Mouse (Mus musculus) CH12.LX (cell line): ENCODE measurements around the gene Gm37240. TPM values are rescaled to one million over a fixed set of nuclear protein-coding genes. Genes with fewer than 3 reads are reported as not detected.

Experiments
- DNase-seq: peaks from one replicate; pipeline ENCODE4 v3.0.0-alpha.2; 2013; ENCODE audit errors: extremely low read depth
- H3K27ac ChIP-seq: 2 replicates; pipeline ENCODE4 v1.5.1; 2012; ENCODE audit warnings: low read depth, mild to moderate bottlenecking, control low read depth, moderate library complexity; ENCODE audit not compliant: insufficient read depth
- H3K27me3 ChIP-seq: replicated peaks from 2 replicates; pipeline ENCODE3; 2012; ENCODE audit warnings: inconsistent platforms
- H3K36me3 ChIP-seq, 2 experiments: replicated peaks in 1 of 2; 2 replicates each; pipeline versions ENCODE3 to v1.6.1; 2012; ENCODE audit warnings: inconsistent platforms in 1 of 2, low read length in 1 of 2, mild to moderate bottlenecking in 1 of 2, mixed read lengths in 1 of 2, moderate library complexity in 1 of 2; ENCODE audit not compliant: control insufficient read depth in 1 of 2, insufficient read depth in 1 of 2
- H3K4me1 ChIP-seq, 2 experiments: 2 replicates each; pipeline ENCODE4 v1.6.1; 2012; ENCODE audit warnings: inconsistent platforms in 1 of 2, moderate library complexity in 1 of 2; ENCODE audit not compliant: insufficient read depth in 2 of 2, control insufficient read depth in 1 of 2
- H3K4me2 ChIP-seq: 2 replicates; pipeline ENCODE4 v1.6.1; 2012; ENCODE audit warnings: low read depth, mild to moderate bottlenecking, control low read depth; ENCODE audit not compliant: poor library complexity, insufficient read depth, severe bottlenecking
- H3K4me3 ChIP-seq, 3 experiments: fragments of 150-350 bp in 1 of 3; sonication (generic) in 1 of 3; replicated peaks in 1 of 3; 2 replicates each; pipeline versions ENCODE3 to v1.5.1; 2011 to 2012; ENCODE audit warnings: low read depth in 2 of 3, low read length in 2 of 3, mild to moderate bottlenecking in 2 of 3, moderate library complexity in 2 of 3, control low read depth in 1 of 3, improper control_type of control experiment in 1 of 3, inconsistent platforms in 1 of 3, mixed read lengths in 1 of 3; ENCODE audit not compliant: poor library complexity in 1 of 3
- H3K79me2 ChIP-seq: replicated peaks from 2 replicates; pipeline ENCODE4 v1.6.1; 2012; ENCODE audit warnings: mild to moderate bottlenecking, moderate library complexity; ENCODE audit not compliant: control insufficient read depth, poor library complexity, insufficient read depth, severe bottlenecking; ENCODE audit errors: extremely low read depth
- H3K9ac ChIP-seq: 2 replicates; pipeline ENCODE4 v1.6.1; 2012; ENCODE audit warnings: low read depth, mild to moderate bottlenecking, control low read depth, moderate library complexity; ENCODE audit not compliant: insufficient read depth
- H3K9me3 ChIP-seq: replicated peaks from 2 replicates; pipeline ENCODE3; 2012; ENCODE audit warnings: low read length, inconsistent platforms, mixed read lengths
- CHD2 ChIP-seq: IDR thresholded peaks from 2 replicates; pipeline ENCODE4 v1.6.1; 2011; ENCODE audit warnings: low read length, improper control_type of control experiment
- CTCF ChIP-seq, 2 experiments: IDR thresholded peaks in 1 of 2; conservative IDR thresholded peaks in 1 of 2; 2 replicates each; pipeline ENCODE4 v1.5.1; 2011 to 2012; ENCODE audit warnings: low read depth in 2 of 2, low read length in 2 of 2, improper control_type of control experiment in 1 of 2, inconsistent platforms in 1 of 2, mild to moderate bottlenecking in 1 of 2, moderate library complexity in 1 of 2
- E2F4 ChIP-seq: IDR thresholded peaks from 2 replicates; pipeline ENCODE4 v1.6.1; 2011; ENCODE audit warnings: low read depth, low read length, improper control_type of control experiment; ENCODE audit not compliant: insufficient replicate concordance
- GABPA ChIP-seq: IDR thresholded peaks from 2 replicates; pipeline ENCODE4 v1.6.1; 2012; ENCODE audit warnings: low read depth, low read length, improper control_type of control experiment, inconsistent platforms; ENCODE audit not compliant: insufficient replicate concordance
- JUND ChIP-seq: conservative IDR thresholded peaks from 2 replicates; pipeline ENCODE4 v1.6.1; 2011; ENCODE audit warnings: low read depth, low read length, improper control_type of control experiment
- MAX ChIP-seq: IDR thresholded peaks from 2 replicates; pipeline ENCODE4 v1.6.1; 2011; ENCODE audit warnings: low read length, improper control_type of control experiment
- MAZ ChIP-seq: IDR thresholded peaks from 2 replicates; pipeline ENCODE4 v1.6.1; 2012; ENCODE audit warnings: low read depth, mild to moderate bottlenecking, inconsistent platforms, low read length, improper control_type of control experiment, moderate library complexity
- MEF2A ChIP-seq: IDR thresholded peaks from 2 replicates; pipeline ENCODE4 v1.6.1; 2014; ENCODE audit warnings: low read depth, mild to moderate bottlenecking, inconsistent platforms, low read length, improper control_type of control experiment, borderline replicate concordance
- MYC ChIP-seq: IDR thresholded peaks from 2 replicates; pipeline ENCODE4 v1.6.1; 2011; ENCODE audit warnings: low read depth, mild to moderate bottlenecking, improper control_type of control experiment, low read length
- NELFE ChIP-seq: IDR thresholded peaks from 2 replicates; pipeline ENCODE4 v1.6.1; 2011; ENCODE audit warnings: low read depth, low read length, improper control_type of control experiment
- NRF1 ChIP-seq: IDR thresholded peaks from 2 replicates; pipeline ENCODE4 v1.6.1; 2014; ENCODE audit warnings: low read depth, mild to moderate bottlenecking, inconsistent platforms, low read length, improper control_type of control experiment, moderate library complexity
- PAX5 ChIP-seq: IDR thresholded peaks from 2 replicates; pipeline ENCODE4 v1.6.1; 2012; ENCODE audit warnings: low read length, inconsistent platforms, mixed read lengths
- POLR2A ChIP-seq: IDR thresholded peaks from 2 replicates; pipeline ENCODE4 v1.6.1; 2011; ENCODE audit warnings: low read depth, mild to moderate bottlenecking, improper control_type of control experiment, low read length
- RCOR1 ChIP-seq: conservative IDR thresholded peaks from 2 replicates; pipeline ENCODE4 v1.6.1; 2012; ENCODE audit warnings: low read depth, mild to moderate bottlenecking, inconsistent platforms, low read length, improper control_type of control experiment
- SMC3 ChIP-seq: IDR thresholded peaks from 2 replicates; pipeline ENCODE4 v1.6.1; 2011; ENCODE audit warnings: low read depth, low read length, improper control_type of control experiment
- TBP ChIP-seq: conservative IDR thresholded peaks from 2 replicates; pipeline ENCODE4 v1.6.1; 2011; ENCODE audit warnings: low read depth, low read length, improper control_type of control experiment
- UBTF ChIP-seq: IDR thresholded peaks from 2 replicates; pipeline ENCODE4 v1.6.1; 2012; ENCODE audit warnings: low read depth, mild to moderate bottlenecking, inconsistent platforms, low read length, improper control_type of control experiment, moderate library complexity
- USF1 ChIP-seq: IDR thresholded peaks from 2 replicates; pipeline ENCODE4 v1.6.1; 2014; ENCODE audit warnings: low read depth, mild to moderate bottlenecking, inconsistent platforms, low read length, improper control_type of control experiment
- ZC3H11A ChIP-seq: IDR thresholded peaks from 2 replicates; pipeline ENCODE4 v1.6.1; 2012; ENCODE audit warnings: low read depth, mild to moderate bottlenecking, inconsistent platforms, low read length, improper control_type of control experiment
- ZMIZ1 ChIP-seq: IDR thresholded peaks from 2 replicates; pipeline ENCODE4 v1.6.1; 2012; ENCODE audit warnings: low read depth, mild to moderate bottlenecking, inconsistent platforms, low read length, improper control_type of control experiment
- dilution Hi-C: fragments of 300-500 bp; cut with MboI; formaldehyde crosslinking; loops from 2 replicates; pipeline ENCODE4 v1.14.3; 2020; ENCODE audit warnings: low sequenced_read_pairs; ENCODE audit not compliant: extremely low pct_unique_long_range_greater_than_20kb, extremely low pct_ligation_motif_present
- in situ Hi-C: fragments of 300-500 bp; cut with MboI; formaldehyde crosslinking; loops from 3 replicates; pipeline ENCODE4 v1.14.3; 2019; ENCODE audit warnings: low sequenced_read_pairs, low pct_ligation_motif_present, low pct_unique_long_range_greater_than_20kb, mixed read lengths
- polyA plus RNA-seq: library from polyadenylated mRNA; unstranded; fragments of >175 nt; gene quantifications from 2 replicates; pipeline ENCODE4 v1.2.1, GENCODE M21; 2012; ENCODE audit warnings: low read depth; ENCODE audit not compliant: insufficient read length
- total RNA-seq, 2 experiments: library from RNA; depleted of rRNA; stranded (reverse); fragments of 300-350 nt in 1 of 2; fragments of >200 nt in 1 of 2; gene quantifications; 2 replicates each; pipeline ENCODE4 v1.2.3; 2012 to 2014

The Gm37240 gene
- total and polyA plus RNA-seq, 3 experiments = 0.08 to 0.19 (median 0.14) TPM

DNA sequence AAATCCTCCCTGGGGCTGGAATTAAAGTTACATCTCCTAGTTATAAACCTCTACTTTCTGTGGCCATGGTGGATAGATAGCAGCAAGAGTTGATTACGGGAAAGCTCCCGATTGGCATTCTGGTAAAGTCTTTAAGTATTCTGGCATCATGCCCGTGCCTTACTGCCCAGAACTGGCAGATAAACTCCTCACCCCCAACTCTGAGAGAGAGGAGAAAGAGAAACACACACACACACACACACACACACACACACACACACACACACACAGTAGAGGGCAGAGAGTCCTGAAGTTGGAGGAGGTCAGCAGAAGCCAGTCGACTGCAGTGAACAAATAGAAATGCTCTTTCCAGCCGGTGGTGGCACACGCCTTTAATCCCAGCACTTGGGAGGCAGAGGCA, 1250.2 kb downstream of the Gm37240 start:
- H3K4me1 ChIP-seq = peaks cover 6 to 13% of the 10 kb centered on the region in 2 experiments; a peak in 3 of 4 replicates
- H3K36me3 ChIP-seq = no peaks in the 10 kb centered on the region
- H3K4me3 ChIP-seq = no peak overlapping the region
- H3K9ac ChIP-seq = no peak overlapping the region
- in situ Hi-C loops (no loop called here), dilution Hi-C loops (no loop called here)
- H3K79me2 ChIP-seq = no peaks in the 10 kb centered on the region
- no peak overlapping the region for H3K27ac ChIP-seq
- no peak for DNase-seq
- H3K4me2 ChIP-seq = no peak overlapping the region
- no peaks in the 10 kb centered on the region for H3K9me3 ChIP-seq
- TF ChIP-seq USF1 (no peak), MYC (no peak), MAX (no peak), NRF1 (no peak), ZMIZ1 (no peak), ZC3H11A (no peak), CTCF (conservative IDR thresholded peaks at IDR 0.05 in 1 of 2, IDR thresholded peaks at IDR 0.05 in 1 of 2; ENCODE audit: low read depth in 2 of 2, low read length in 2 of 2) (no peak), JUND (no peak), MAZ (no peak), MEF2A (no peak), POLR2A (no peak), TBP (no peak)
- no peaks in the 10 kb centered on the region for H3K27me3 ChIP-seq

DNA sequence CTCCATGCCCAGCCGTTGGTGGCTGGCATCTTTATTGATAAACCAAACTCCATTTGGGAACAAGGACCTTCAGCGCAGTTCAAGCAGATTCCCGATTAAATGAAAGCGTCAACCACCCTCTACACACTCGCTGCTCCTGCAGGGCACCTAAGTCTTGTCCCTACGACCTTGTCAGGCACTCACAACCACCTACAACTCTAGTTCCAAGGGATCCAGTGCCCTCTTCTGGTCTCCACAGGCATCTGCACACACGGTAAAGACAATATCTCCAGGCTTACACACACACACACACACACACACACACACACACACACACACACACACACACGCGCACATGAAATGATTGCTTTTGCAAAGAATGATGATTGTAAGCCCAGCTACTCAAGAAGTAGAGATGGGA, 1255.7 kb downstream of the Gm37240 start:
- in situ Hi-C loops = no loop called here
- Histone ChIP-seq H3K27ac (no peak overlapping the region), H3K36me3 (no peaks in the 10 kb centered on the region), H3K79me2 (no peaks in the 10 kb centered on the region), H3K4me3 (no peak overlapping the region), H3K9me3 (peaks cover 4% of the 10 kb centered on the region), H3K27me3 (no peaks in the 10 kb centered on the region)
- TF ChIP-seq CTCF (conservative IDR thresholded peaks at IDR 0.05 in 1 of 2, IDR thresholded peaks at IDR 0.05 in 1 of 2; ENCODE audit: low read depth in 2 of 2, low read length in 2 of 2) = peak in 1 of 2 experiments; percentile 12; a peak in 1 of 4 replicates
- no peak for TF ChIP-seq E2F4
- TF ChIP-seq, all 38 proteins: peak for 1
- DNase-seq = no peak
- Histone ChIP-seq H3K9ac (no peak overlapping the region), H3K4me1 (peaks cover 8 to 17% of the 10 kb centered on the region in 2 experiments; a peak in 3 of 4 replicates), H3K4me2 (no peak overlapping the region)
- dilution Hi-C loops = no loop called here

DNA sequence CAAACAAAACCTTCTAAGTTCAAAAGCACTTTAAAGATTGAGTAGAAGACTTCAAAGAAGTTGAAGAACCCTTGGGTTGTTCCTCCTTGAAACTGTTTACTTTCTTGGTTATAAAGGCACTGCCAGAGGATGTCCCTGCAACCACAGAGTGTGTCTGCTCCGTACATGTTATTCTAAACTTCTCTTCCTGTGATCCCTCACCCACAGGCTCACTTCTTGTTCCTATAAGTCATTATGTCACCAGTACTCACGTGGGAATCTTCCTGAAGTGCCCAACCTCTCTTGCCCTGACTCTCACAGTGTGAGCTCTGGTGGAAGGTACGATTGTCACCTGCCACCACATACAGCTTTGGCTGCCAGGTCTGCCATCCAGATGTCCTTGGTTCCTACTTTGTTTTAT, 1265.3 kb downstream of the Gm37240 start:
- H3K9me3 ChIP-seq = peaks cover 3% of the 10 kb centered on the region
- TF ChIP-seq MAZ (no peak), ZC3H11A (no peak), UBTF (no peak), SMC3 (no peak), GABPA (no peak), RCOR1 (no peak), MEF2A (no peak), POLR2A (no peak), CHD2 (no peak), PAX5 (no peak), NELFE (no peak)
- TF ChIP-seq, all 38 proteins: peak for 0
- DNase-seq = no peak
- Histone ChIP-seq H3K4me2 (no peak overlapping the region), H3K36me3 (no peaks in the 10 kb centered on the region), H3K27me3 (no peaks in the 10 kb centered on the region), H3K79me2 (no peaks in the 10 kb centered on the region), H3K4me3 (no peak overlapping the region), H3K9ac (no peak overlapping the region), H3K4me1 (peaks cover 9 to 10% of the 10 kb centered on the region in 2 experiments), H3K27ac (no peak overlapping the region)
- dilution Hi-C loops = no loop called here
- in situ Hi-C loops = no loop called here
